Mouse (Mus musculus): Measurements from ENCODE around the gene Fam57a. TPM values are rescaled to one million over a fixed set of nuclear protein-coding genes. Genes with fewer than 3 reads are reported as not detected.
"Not testable (repeated sequence)": the region's sequence is repeated elsewhere in the genome, so short reads cannot be mapped to it uniquely, and the experiment has no call there.

Fam57a gene
- total RNA-seq, 2 experiments from 2014 or later = 20.2 to 22.3 TPM

GRCm38 (mm10) chr11:76178726-76179494 lies 561 bp upstream of the Fam57a start:
- DNase-seq (ENCODE audit: low spot score in 2 of 2) = peak; percentile 34 to 37

DNA sequence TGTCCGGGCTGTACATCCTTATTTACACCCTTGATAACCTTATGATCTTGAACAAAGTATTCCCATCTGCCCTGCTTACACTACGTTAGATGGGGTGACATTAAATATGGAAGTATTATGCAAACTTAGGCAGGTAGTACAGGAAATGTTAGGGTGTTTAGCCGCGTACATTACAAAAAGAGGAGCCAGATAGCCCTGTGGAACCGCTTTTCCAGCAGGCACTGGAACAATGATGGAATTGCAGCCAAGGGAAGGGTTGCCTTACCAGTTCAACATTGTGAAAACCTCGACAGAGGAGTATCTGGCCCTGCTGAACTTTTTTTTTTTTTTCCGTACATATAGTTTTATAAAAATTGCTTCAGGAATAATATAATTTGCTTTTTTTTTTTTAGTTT lies 672 bp downstream of the Fam57a start:
- DNase-seq (ENCODE audit: low spot score in 2 of 2) = no peak

GRCm38 (mm10) chr11:76183745-76184144 lies 4.3 kb downstream of the Fam57a start:
- DNase-seq (ENCODE audit: low spot score in 2 of 2) = no peak

- DNase-seq (ENCODE audit: low spot score in 2 of 2) = no peak
These were observed 7.4 kb downstream of the Fam57a start for GRCm38 (mm10) chr11:76186908-76187307.

- DNase-seq (ENCODE audit: low spot score in 2 of 2) = no peak
These were observed 17.0 kb downstream of the Fam57a start for GRCm38 (mm10) chr11:76196275-76196976.

- DNase-seq (ENCODE audit: low spot score in 2 of 2) = no peak
These were observed 17.6 kb downstream of the Fam57a start for GRCm38 (mm10) chr11:76196977-76197469.

- DNase-seq (ENCODE audit: low spot score in 2 of 2) = peak; percentile 79 to 89
These were observed 22.5 kb downstream of the Fam57a start for GRCm38 (mm10) chr11:76201761-76202674.

DNA sequence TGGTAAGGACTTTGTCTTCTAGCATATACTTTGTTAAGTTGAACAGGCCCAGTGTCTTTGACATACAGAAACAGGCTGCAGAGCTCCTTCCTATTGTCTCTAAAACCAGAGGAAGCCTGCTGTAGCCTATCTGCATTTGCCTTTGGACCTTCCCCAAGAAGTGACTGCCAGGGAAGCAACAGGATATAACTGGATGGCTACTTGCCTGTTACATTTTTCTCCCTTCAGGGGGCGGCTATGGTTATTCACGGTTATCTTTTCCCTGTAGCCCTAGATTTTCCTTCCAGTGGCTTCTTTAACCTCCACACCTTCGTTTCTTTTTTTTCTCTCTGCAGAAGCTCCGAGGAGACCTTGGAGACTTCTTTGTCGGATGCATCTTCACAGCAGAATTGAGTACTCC lies 27.3 kb downstream of the Fam57a start:
- no peak for DNase-seq (ENCODE audit: low spot score in 2 of 2)

DNA sequence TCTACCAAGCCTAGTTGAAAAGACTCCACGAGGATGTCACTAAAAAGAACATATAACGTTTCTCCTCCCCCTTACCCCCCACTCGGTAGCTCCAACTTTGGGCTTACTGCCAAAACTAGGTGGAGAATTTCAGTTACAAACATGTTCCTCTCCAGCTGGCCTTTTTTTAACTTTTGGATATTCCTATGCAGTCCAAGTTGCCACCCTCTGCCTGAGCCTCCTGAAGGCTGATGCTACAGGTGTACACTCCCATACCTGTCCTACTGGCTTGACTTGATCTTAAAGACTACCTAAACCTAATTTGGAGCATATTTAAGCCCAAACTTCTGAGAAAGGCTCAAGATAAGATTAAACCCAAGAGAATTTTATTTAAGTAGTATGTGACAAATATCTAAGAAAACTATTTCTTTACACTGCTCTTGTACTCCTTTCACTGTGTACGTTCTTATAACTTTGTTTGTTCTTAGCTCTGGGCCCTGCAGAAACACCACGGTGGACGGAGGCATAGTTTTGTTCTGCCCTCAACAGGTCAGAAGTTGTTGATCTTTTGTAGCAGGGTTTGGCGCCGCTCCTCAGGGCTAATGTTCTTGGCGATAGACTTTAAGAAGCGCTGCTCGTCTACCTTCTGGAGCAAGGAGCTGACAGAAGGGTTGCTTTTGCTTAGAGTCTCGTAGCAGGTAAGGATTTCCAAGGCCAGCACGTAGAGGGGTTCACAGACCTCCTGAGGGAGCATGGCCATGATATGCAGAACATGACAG lies 30.9 kb downstream of the Fam57a start:
- no peak for DNase-seq (ENCODE audit: low spot score in 2 of 2)

- not testable (repeated sequence) for DNase-seq (ENCODE audit: low spot score in 2 of 2)
These were observed 32.1 kb downstream of the Fam57a start for GRCm38 (mm10) chr11:76211595-76211994.

GRCm38 (mm10) chr11:76213841-76214240 lies 34.4 kb downstream of the Fam57a start:
- DNase-seq (ENCODE audit: low spot score in 2 of 2) = no peak

DNA sequence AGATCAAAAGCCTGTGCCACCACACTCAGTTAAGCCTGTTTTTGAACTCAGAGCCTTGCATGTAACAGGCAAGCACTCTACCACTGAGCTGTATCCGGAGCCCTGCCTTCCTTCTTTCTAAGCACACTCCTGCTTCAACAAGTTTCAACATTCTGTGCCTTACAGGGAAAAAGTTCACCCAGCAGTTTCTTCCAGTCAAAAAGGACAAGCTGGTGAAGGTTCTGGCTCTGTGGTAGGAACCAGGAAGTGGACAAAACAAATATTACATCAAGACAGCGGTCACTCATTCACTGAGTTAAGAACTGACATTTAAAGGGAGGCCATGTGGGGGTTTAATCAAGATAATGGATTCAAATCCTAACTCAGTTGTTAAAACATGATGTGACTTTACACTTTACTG lies 35.5 kb downstream of the Fam57a start:
- no peak for DNase-seq (ENCODE audit: low spot score in 2 of 2)

DNA sequence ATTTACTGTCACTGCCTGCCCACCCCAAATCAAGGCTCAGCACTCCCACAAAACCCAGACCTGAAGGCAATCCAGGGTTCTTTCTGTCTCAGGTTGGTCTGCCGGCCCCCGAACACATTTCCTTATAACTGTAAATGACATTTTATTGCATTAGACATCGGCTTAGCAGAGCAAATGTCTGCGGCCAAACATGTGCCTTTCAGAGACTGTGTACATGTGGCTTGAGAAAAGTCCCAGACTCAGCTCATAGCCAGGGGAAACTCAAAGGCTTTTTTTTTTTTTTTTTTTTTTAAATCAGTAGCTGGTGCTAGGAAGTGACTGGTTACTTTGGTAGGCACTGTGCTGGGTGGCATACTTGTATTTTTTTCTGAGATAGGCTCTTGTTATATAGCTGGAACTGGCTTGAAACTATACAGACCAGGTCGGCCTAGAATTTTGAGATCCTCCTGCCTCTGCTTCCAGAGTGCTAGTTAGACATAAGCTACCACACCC lies 36.6 kb downstream of the Fam57a start:
- no peak for DNase-seq (ENCODE audit: low spot score in 2 of 2)

DNA sequence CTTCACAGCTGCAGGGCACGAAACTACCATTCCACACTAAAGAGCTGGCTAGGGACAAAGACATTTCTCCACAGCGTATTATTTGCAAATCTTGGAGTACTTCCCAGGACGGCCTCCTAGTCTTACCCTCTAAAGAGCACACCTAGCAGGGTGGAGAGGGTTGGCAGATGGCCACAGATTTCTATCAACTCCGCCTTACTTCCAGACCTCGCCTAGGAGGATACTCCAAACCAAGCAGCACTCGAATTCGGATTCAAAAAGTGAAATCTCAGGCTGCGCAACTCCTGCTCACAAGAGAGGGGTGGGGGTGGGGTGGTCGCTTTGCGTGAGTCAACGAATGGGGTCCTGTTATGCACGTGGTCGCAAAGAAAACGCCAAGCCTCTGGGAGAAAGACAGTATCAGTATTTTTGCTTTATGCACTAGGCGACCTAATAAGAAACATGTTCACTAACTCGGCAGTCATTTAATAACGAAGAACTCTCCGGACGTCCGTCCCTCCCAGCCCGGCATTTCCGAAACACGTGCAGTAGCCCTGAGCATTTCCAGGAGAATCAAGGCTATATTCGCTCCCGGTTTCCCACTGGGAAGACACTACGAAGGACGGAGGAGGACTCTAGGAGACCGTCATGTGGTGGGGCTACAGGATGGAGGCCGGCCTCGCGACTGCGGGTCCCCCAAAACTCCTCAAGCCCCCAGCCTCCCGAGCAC lies 37.4 kb downstream of the Fam57a start:
- peak; percentile 13 to 41 for DNase-seq (ENCODE audit: low spot score in 2 of 2)

DNA sequence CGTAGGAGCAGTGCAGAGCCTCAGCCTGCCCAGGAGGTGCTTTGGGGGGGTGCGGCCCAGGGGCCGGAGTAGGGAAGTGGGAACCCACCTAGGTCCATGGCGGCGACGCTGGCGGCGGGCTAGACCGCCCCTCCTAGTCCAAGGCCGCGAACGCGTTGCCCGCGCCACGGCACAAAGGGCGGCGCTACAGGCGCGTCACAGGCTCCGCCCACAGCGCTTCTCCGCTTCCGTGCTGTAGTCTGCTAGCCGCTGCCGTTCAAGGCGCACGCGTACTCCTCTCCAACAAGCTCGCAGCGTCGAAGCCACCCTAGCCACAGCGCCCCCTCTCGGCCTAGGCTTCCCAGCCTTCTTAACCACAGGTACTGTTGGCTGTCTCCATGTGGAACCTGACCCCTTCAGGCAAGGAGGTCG lies 37.9 kb downstream of the Fam57a start, which contains the start of the genes Dbil5 and Gemin4:
TSS of gene Dbil5 (plus strand) at position 219 of the 411 bp plus-strand sequence.
TSS of gene Gemin4 (minus strand) at position 275 of the 411 bp plus-strand sequence.
- DNase-seq (ENCODE audit: low spot score in 2 of 2) = peak; percentile 96 to 97

- DNase-seq (ENCODE audit: low spot score in 2 of 2) = no peak
These were observed 45.2 kb downstream of the Fam57a start for GRCm38 (mm10) chr11:76224631-76225030.

GRCm38 (mm10) chr11:76225051-76225450 lies 45.6 kb downstream of the Fam57a start:
- no peak for DNase-seq (ENCODE audit: low spot score in 2 of 2)

- no peak for DNase-seq (ENCODE audit: low spot score in 2 of 2)
These were observed 56.7 kb downstream of the Fam57a start for GRCm38 (mm10) chr11:76236136-76236535.

DNA sequence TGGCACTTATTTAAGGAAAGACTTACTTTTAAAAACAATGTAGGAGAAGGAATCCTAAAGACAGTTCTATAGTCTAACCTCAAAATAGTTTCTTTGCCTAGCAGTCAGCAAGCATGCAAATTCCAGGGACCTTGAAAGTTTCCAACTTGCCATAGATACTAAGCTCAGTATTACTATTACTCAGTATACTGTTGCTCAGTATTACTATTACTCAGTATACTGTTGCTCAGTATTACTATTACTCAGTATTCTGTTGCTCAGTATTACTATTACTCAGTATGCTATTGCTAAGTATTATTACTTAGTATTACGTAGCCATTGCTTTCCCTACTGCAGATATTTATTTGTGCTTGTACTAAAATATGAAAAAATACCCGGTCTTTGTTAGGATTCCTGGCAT lies 60.3 kb downstream of the Fam57a start:
- DNase-seq (ENCODE audit: low spot score in 2 of 2) = no peak

Data from layer of hippocampus, postnatal 10 days (tissue).